In genomic region chr2:144202151-144202550, GRCm38 (mm10) we compare ENCODE assay signal across 8 mouse cellular contexts.
DNase-seq lines count a peak whose midpoint lies in the region; ATAC-seq and TF ChIP-seq lines count a peak whose summit lies in the region.
"Had no signal": no experiment of that assay in that cellular context is flagged by ENCODE, and none has a peak within 500 bp of the region (broad histone marks: within the 10 kb centered on the region; RNA-seq: fewer than 3 reads in every experiment).

No protein-coding gene starts in this region.

- H3K27ac ChIP-seq in limb, embryonic 14.5 days (replicated peaks; ENCODE audit: low read depth, low read length): peak overlapping the region; percentile 49

- H3K36me3 ChIP-seq in limb, embryonic 14.5 days (ENCODE audit: control insufficient read depth, insufficient read depth, low read length): no peaks in the 10 kb centered on the region

- no peak for TF ChIP-seq POLR2A in limb, embryonic 14.5 days (IDR thresholded peaks at IDR 0.05; ENCODE audit: borderline replicate concordance, extremely low read depth, insufficient read depth, insufficient read length)

- DNase-seq in heart, postnatal 10 days: peak; percentile 36 to 42
- no peak for DNase-seq in heart, adult 11 months
- DNase-seq in lung, postnatal 10 days: peak; percentile 35
- no peak for DNase-seq in lung, adult 18-20 months
- DNase-seq in adrenal gland, postnatal 36 days: peak; percentile 55 to 74
- no peak for DNase-seq in limb, embryonic 14.5 days (ENCODE audit: low spot score)
- no peak for DNase-seq in spleen, adult 18-20 months

- H3K4me1 ChIP-seq in limb, embryonic 14.5 days (ENCODE audit: control insufficient read depth, insufficient read depth, low read length): 0 out of 2 replicates have a peak, but pooled peaks cover 3% of the 10 kb centered on the region

- no peak overlapping the region for H3K9ac ChIP-seq in limb, embryonic 14.5 days (ENCODE audit: low read depth, low read length, severe bottlenecking)

- 59% methylated on average over 4 of the region's 4 CpGs for WGBS in limb, embryonic 14.5 days

- intact Hi-C loops in heart, postnatal 10 days (cut with DNase I): no loop called here

- no peaks in the 10 kb centered on the region for H3K9me3 ChIP-seq in limb, embryonic 14.5 days (ENCODE audit: control insufficient read depth, low read length)

- H3K4me3 ChIP-seq in limb, embryonic 14.5 days (replicated peaks; ENCODE audit: low read length): no peak overlapping the region

- H3K4me2 ChIP-seq in limb, embryonic 14.5 days (replicated peaks; ENCODE audit: low read depth, low read length, severe bottlenecking): no peak overlapping the region
- H3K4me2 ChIP-seq: liver, embryonic 11.5 days had no signal

- H3K27me3 ChIP-seq in limb, embryonic 14.5 days (ENCODE audit: control insufficient read depth, insufficient read depth, low read length): no peaks in the 10 kb centered on the region

- no peak for ATAC-seq in limb, embryonic 14.5 days (ENCODE audit: low FRiP score, low read depth)

Comparison
In these comparisons a context has a peak if more than half of its experiments do, and no peak if none do; other contexts are left out.
1. DNase-seq: peak in heart, postnatal 10 days (2 of 2), lung, postnatal 10 days (single experiment) and adrenal gland, postnatal 36 days (2 of 2); none in heart, adult 11 months (single experiment), lung, adult 18-20 months (0 of 2), limb, embryonic 14.5 days (single experiment) and spleen, adult 18-20 months (0 of 2).